ENCODE assay signal across 8 mouse cellular contexts in the genomic region with DNA sequence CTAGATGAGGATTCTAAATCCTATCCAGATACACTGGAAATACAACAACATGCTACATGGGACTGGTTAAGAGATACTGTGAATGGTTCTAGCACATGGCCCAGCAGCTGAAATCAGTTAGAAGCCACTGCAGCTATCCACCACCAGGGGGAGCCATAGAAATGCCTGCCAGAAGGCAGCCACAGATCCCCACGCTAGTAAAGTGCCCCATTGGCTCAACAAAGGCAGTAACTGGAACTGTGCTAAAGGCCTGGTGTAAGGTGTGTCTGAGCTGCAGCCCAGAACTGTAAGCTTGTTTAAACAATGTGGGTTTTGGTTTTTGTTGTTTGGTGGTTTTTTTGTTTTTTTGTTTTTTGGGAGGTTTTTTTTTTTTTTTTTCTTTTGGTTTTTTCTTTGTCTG. TPM values are rescaled to one million over a fixed set of nuclear protein-coding genes. Genes with fewer than 3 reads are reported as not detected.
DNase-seq lines count a peak whose midpoint lies in the region; ATAC-seq and TF ChIP-seq lines count a peak whose summit lies in the region.

No protein-coding gene starts in this region.

- TF ChIP-seq POLR2A in MEL (IDR thresholded peaks at IDR 0.05; ENCODE audit: control insufficient read depth in 1 of 2, insufficient read depth in 1 of 2, low read depth in 1 of 2, low read length in 2 of 2, poor library complexity in 1 of 2) = no peak

- peak; percentile 91 for DNase-seq in MEL (ENCODE audit: low read depth, low spot score)
- peak; percentile 56 for DNase-seq in c-Kit-positive CD71-negative TER-119-negative erythroid progenitor cells, embryonic 14.5 days (ENCODE audit: low read depth)
- peak; percentile 53 for DNase-seq in fibroblast of lung, adult 2 months (ENCODE audit: low read depth)
- DNase-seq in heart, postnatal 4 days = peak; percentile 88
- peak; percentile 59 to 89 for DNase-seq in layer of hippocampus, adult 18-20 months (ENCODE audit: low spot score in 2 of 2)
- DNase-seq in retina, adult 2 months (ENCODE audit: low read depth, low spot score) = peak; percentile 59
- DNase-seq in thymus, postnatal 25 days = peak; percentile 87

- peak; percentile 99 for TF ChIP-seq CTCF in MEL (IDR thresholded peaks at IDR 0.05 in 2 of 3, conservative IDR thresholded peaks at IDR 0.05 in 1 of 3; ENCODE audit: control insufficient read depth in 1 of 3, insufficient read depth in 1 of 3, low read depth in 2 of 3, low read length in 3 of 3, poor library complexity in 1 of 3, severe bottlenecking in 1 of 3)

- no peaks in the 10 kb centered on the region for H3K36me3 ChIP-seq in MEL (ENCODE audit: control insufficient read depth in 1 of 2, insufficient read depth in 2 of 2, low read length in 2 of 2)
- no peaks in the 10 kb centered on the region for H3K36me3 ChIP-seq in lung, embryonic 16.5 days (ENCODE audit: control insufficient read depth, insufficient read depth, low read length)

- H3K79me2 ChIP-seq in MEL (ENCODE audit: control insufficient read depth, insufficient read depth, low read length, poor library complexity) = no peaks in the 10 kb centered on the region

- ATAC-seq in lung, embryonic 16.5 days (ENCODE audit: low read depth) = peak; percentile 83

- no peak overlapping the region for H3K27ac ChIP-seq in MEL (ENCODE audit: control insufficient read depth, low read depth, low read length)
- no peak overlapping the region for H3K27ac ChIP-seq in lung, embryonic 16.5 days (ENCODE audit: low read length)

- 5% methylated on average over 1 of the region's 1 CpGs for WGBS in lung, embryonic 16.5 days

- H3K9ac ChIP-seq in MEL (ENCODE audit: control insufficient read depth, low read depth, low read length, poor library complexity, severe bottlenecking) = no peak overlapping the region
- no peak overlapping the region for H3K9ac ChIP-seq in lung, embryonic 16.5 days (ENCODE audit: low read length)

- no peak overlapping the region for H3K4me2 ChIP-seq in lung, embryonic 16.5 days (ENCODE audit: low read depth, low read length)

- no peak overlapping the region for H3K4me3 ChIP-seq in MEL (ENCODE audit: control insufficient read depth in 1 of 2, insufficient read depth in 1 of 2, low read depth in 2 of 2, low read length in 2 of 2)
- no peak overlapping the region for H3K4me3 ChIP-seq in lung, embryonic 16.5 days (ENCODE audit: low read length)

- no peaks in the 10 kb centered on the region for H3K9me3 ChIP-seq in MEL (replicated peaks; ENCODE audit: insufficient read depth, low read length)
- H3K9me3 ChIP-seq in lung, embryonic 16.5 days (ENCODE audit: control insufficient read depth, low read length) = no peaks in the 10 kb centered on the region

- no peak for TF ChIP-seq EP300 in MEL (IDR thresholded peaks at IDR 0.05; ENCODE audit: low read depth in 1 of 2, low read length in 2 of 2)

- TF ChIP-seq RAD21 in MEL (IDR thresholded peaks at IDR 0.05; ENCODE audit: low read depth, low read length) = peak; percentile 81

- H3K27me3 ChIP-seq in MEL (ENCODE audit: control insufficient read depth in 1 of 2, insufficient read depth in 2 of 2, low read length in 2 of 2) = no peaks in the 10 kb centered on the region; a peak in 2 of 4 replicates
- H3K27me3 ChIP-seq in lung, embryonic 16.5 days (ENCODE audit: control insufficient read depth, insufficient read depth, low read depth, low read length) = no peaks in the 10 kb centered on the region

- no peaks in the 10 kb centered on the region for H3K4me1 ChIP-seq in MEL (ENCODE audit: control insufficient read depth in 1 of 2, insufficient read depth in 2 of 2, low read length in 2 of 2)
- peaks cover 3% of the 10 kb centered on the region; the same call in 1 of the 2 replicates for H3K4me1 ChIP-seq in lung, embryonic 16.5 days (replicated peaks; ENCODE audit: control insufficient read depth, insufficient read depth, low read length)

TF ChIP-seq in MEL, 35 proteins besides CTCF, POLR2A, EP300 and RAD21:
- TF ChIP-seq ELF1 (IDR thresholded peaks at IDR 0.05; ENCODE audit: low read depth, low read length) = 0 out of 2 replicates have a peak, but pooled peaks have one; percentile 7
- 0 out of 2 replicates have a peak, but pooled peaks have one; percentile 54 for TF ChIP-seq MAZ (IDR thresholded peaks at IDR 0.05; ENCODE audit: low read depth, low read length)
- TF ChIP-seq BHLHE40 (IDR thresholded peaks at IDR 0.05; ENCODE audit: borderline replicate concordance, low read depth, low read length) = no peak
- no peak for TF ChIP-seq ZKSCAN1 (IDR thresholded peaks at IDR 0.05; ENCODE audit: low read depth, low read length)
- peak; percentile 78 for TF ChIP-seq ZC3H11A (IDR thresholded peaks at IDR 0.05; ENCODE audit: low read depth, low read length)
- no peak for TF ChIP-seq JUND (IDR thresholded peaks at IDR 0.05; ENCODE audit: low read depth, low read length)
- TF ChIP-seq MYC (IDR thresholded peaks at IDR 0.05; ENCODE audit: low read depth, low read length) = peak; percentile 90
- no peak for TF ChIP-seq MYB (IDR thresholded peaks at IDR 0.05; ENCODE audit: low read depth, low read length)
- no peak for TF ChIP-seq HCFC1 (IDR thresholded peaks at IDR 0.05; ENCODE audit: low read depth, low read length)
- peak; percentile 92 for TF ChIP-seq SMC3 (IDR thresholded peaks at IDR 0.05; ENCODE audit: low read depth, low read length)
- TF ChIP-seq ZNF384 (IDR thresholded peaks at IDR 0.05; ENCODE audit: low read depth, low read length) = peak; percentile 56
- no peak for TF ChIP-seq RCOR1 (IDR thresholded peaks at IDR 0.05; ENCODE audit: low read depth, low read length)
- TF ChIP-seq USF2 (IDR thresholded peaks at IDR 0.05; ENCODE audit: borderline replicate concordance in 1 of 2, insufficient read depth in 1 of 2, low read depth in 1 of 2, low read length in 2 of 2) = no peak
- peak; percentile 60 for TF ChIP-seq MAX (IDR thresholded peaks at IDR 0.05; ENCODE audit: low read length)
- no peak for TF ChIP-seq E2F4 (IDR thresholded peaks at IDR 0.05; ENCODE audit: borderline replicate concordance, low read depth, low read length)
- TF ChIP-seq MXI1 (IDR thresholded peaks at IDR 0.05; ENCODE audit: low read depth, low read length) = no peak

RNA-seq across cellular contexts. Expression of a gene that starts 22.8 kb away (rescaled TPM):
- 5.9 and 9.7 TPM in 2 replicates for total RNA-seq in MEL (2012; rRNA removed)
- polyA plus RNA-seq in MEL (2012; ENCODE audit: insufficient read depth in 1 of 2, insufficient read length in 2 of 2, low read depth in 1 of 2, low replicate concordance in 2 of 2, missing spikeins in 1 of 2) = 10 to 100 TPM in 1 of 2 experiments, not detected in 1; 13.3 TPM
- total RNA-seq in heart, postnatal 4 days (2021) = 10 to 100 TPM; 60.7 to 66.5 TPM
- 10 to 100 TPM; 84.6 to 86.5 TPM for total RNA-seq in layer of hippocampus, adult 18-20 months (2021)
- 57.4 and 61.1 TPM in 2 replicates for polyA plus RNA-seq in lung, embryonic 16.5 days (2015; fragmentation: Nextera tagmentation; extraction: Ambion mirVana)

RNA-seq across cellular contexts. Expression of a gene that starts 41.0 kb away (rescaled TPM):
- total RNA-seq in MEL (2012; rRNA removed) = 54.0 and 58.1 TPM in 2 replicates
- 100 to 1,000 TPM in 1 of 2 experiments, 10 to 100 TPM in 1; 52.6 to 184 TPM for polyA plus RNA-seq in MEL (2012; ENCODE audit: insufficient read depth in 1 of 2, insufficient read length in 2 of 2, low read depth in 1 of 2, low replicate concordance in 2 of 2, missing spikeins in 1 of 2)
- 10 to 100 TPM; 11.5 to 12.5 TPM for total RNA-seq in heart, postnatal 4 days (2021)
- 1 to 10 TPM; 6.3 to 7.5 TPM for total RNA-seq in layer of hippocampus, adult 18-20 months (2021)
- 38.1 and 40.7 TPM in 2 replicates for polyA plus RNA-seq in lung, embryonic 16.5 days (2015; fragmentation: Nextera tagmentation; extraction: Ambion mirVana)

RNA-seq across cellular contexts. Expression of a gene that starts 41.0 kb away (rescaled TPM):
- 0.50 and 0.88 TPM in 2 replicates for total RNA-seq in MEL (2012; rRNA removed)
- 1 to 10 TPM in 1 of 2 experiments, not detected in 1; 1.0 TPM for polyA plus RNA-seq in MEL (2012; ENCODE audit: insufficient read depth in 1 of 2, insufficient read length in 2 of 2, low read depth in 1 of 2, low replicate concordance in 2 of 2, missing spikeins in 1 of 2)
- under 1 TPM; 0.47 to 0.52 TPM for total RNA-seq in heart, postnatal 4 days (2021)
- total RNA-seq in layer of hippocampus, adult 18-20 months (2021) = 1 to 10 TPM; 1.1 to 1.3 TPM
- 1.0 and 1.8 TPM in 2 replicates for polyA plus RNA-seq in lung, embryonic 16.5 days (2015; fragmentation: Nextera tagmentation; extraction: Ambion mirVana)
